Mouse (Mus musculus): ENCODE measurements around the gene Nup98. TPM values are rescaled to one million over a fixed set of nuclear protein-coding genes. Genes with fewer than 3 reads are reported as not detected.

The Nup98 gene
- polyA plus RNA-seq, 1 experiment from 2014 or later, result 27.2 TPM

DNA sequence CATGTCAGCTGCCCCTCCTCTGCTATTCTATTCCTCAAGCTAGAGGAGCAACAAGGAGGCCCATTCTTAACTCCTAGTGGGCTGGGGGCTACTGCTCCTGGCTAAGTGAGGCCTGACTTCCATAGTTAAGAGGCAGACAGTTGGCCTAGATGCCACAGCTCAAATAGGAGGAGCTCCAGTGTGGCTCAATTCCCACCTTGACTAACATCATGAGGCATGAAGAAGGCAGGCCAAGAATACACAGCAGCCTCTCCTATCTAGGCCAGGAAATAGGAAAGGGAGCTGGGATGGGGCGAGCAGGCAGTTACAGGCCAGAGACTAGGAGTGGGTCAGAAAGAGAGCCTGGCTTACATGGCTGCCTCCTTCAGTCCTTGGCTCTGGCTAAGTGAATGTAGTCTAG lies 101.8 kb downstream of the Nup98 start:
- Histone ChIP-seq H3K4me2 (no peak overlapping the region), H3K27ac (no peak overlapping the region), H3K27me3 (no peaks in the 10 kb centered on the region), H3K4me1 (peaks cover 6% of the 10 kb centered on the region; the same call in 1 of the 2 replicates), H3K36me3 (ENCODE audit: poor library complexity, severe bottlenecking) (no peaks in the 10 kb centered on the region), H3K9ac (no peak overlapping the region), H3K9me3 (replicated peaks) (no peaks in the 10 kb centered on the region), H3K4me3 (no peak overlapping the region)
- ATAC-seq, result no peak
- 91% methylated on average over 1 of the region's 1 CpGs for WGBS

DNA sequence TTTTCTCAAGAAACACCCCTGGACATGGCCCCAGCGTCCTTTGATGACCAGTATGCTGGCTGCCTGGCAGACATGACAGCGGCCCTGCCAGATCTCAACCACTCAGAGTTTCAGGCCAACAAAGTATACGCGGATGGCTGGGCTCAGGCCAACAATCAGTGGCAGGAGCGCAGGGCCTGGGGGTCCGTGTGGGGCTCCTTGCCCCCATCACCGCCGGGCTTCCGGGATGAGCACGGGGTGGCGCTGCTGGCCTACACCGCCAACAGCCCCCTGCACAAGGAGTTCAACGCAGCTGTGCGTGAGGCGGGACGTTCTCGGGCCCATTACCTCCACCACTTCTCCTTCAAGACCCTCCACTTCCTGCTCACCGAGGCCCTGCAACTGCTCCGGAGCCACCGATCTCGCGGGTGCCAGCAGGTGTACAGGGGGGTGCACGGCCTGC lies 103.3 kb downstream of the Nup98 start:
- H3K36me3 ChIP-seq (ENCODE audit: poor library complexity, severe bottlenecking), result no peaks in the 10 kb centered on the region
- no peaks in the 10 kb centered on the region for H3K9me3 ChIP-seq (replicated peaks)
- no peak for ATAC-seq
- peaks cover 6% of the 10 kb centered on the region; the same call in 1 of the 2 replicates for H3K4me1 ChIP-seq
- H3K4me3 ChIP-seq, result peak overlapping the region; percentile 21
- 26% methylated on average over 23 of the region's 23 CpGs for WGBS
- H3K4me2 ChIP-seq, result peak overlapping the region; percentile 56
- H3K9ac ChIP-seq, result peak overlapping the region; percentile 36; the same call in 1 of the 2 replicates
- H3K27me3 ChIP-seq, result no peaks in the 10 kb centered on the region
- H3K27ac ChIP-seq, result no peak overlapping the region

DNA sequence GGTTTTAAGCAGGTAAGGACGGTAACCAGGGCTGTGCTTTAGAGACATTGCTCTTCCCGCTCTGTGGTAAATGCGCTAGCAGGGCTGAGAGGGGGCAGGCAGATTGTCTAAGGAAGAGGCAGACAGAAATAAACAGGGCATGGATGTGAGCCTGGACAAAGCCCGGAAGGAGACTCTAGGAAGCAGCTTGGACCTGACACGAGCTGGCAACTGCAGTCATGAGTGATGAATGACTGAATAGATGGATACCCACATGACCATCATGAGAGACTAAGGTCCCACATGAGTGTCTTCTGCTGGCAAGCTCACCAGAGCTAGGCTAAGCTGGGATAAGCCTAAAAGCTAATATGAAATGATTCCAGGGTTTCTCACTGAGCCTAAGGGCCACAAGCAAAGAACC lies 105.8 kb downstream of the Nup98 start:
- 78% methylated on average over 5 of the region's 5 CpGs for WGBS
- no peak for ATAC-seq
- no peak overlapping the region for H3K4me3 ChIP-seq
- H3K9me3 ChIP-seq (replicated peaks), result no peaks in the 10 kb centered on the region
- H3K4me2 ChIP-seq, result no peak overlapping the region
- H3K9ac ChIP-seq, result no peak overlapping the region
- peaks cover 21% of the 10 kb centered on the region for H3K4me1 ChIP-seq
- no peak overlapping the region for H3K27ac ChIP-seq
- no peaks in the 10 kb centered on the region for H3K36me3 ChIP-seq (ENCODE audit: poor library complexity, severe bottlenecking)
- H3K27me3 ChIP-seq, result 0 out of 2 replicates have a peak, but pooled peaks cover 5% of the 10 kb centered on the region

DNA sequence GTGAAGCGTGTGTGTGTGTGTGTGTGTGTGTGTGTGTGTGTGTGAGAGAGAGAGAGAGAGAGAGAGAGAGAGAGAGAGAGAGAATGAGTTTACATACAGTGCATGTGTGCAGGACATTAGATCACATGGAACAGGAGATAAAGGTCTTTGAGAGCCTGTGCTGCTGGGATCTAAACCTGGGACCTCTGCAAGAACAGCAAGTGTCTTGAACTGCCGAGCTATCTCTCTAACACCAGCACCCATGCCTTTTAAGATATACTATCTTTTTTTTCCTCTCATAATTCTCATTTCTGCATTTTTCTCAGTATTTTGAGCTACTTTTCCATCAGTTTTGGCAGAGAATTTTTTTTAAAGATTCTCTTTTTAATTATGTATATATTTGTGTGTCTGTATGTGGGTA lies 106.4 kb downstream of the Nup98 start:
- Histone ChIP-seq H3K27me3 (0 out of 2 replicates have a peak, but pooled peaks cover 8% of the 10 kb centered on the region), H3K4me3 (no peak overlapping the region), H3K9ac (no peak overlapping the region), H3K4me1 (peaks cover 21% of the 10 kb centered on the region), H3K27ac (no peak overlapping the region), H3K9me3 (replicated peaks) (no peaks in the 10 kb centered on the region), H3K36me3 (ENCODE audit: poor library complexity, severe bottlenecking) (no peaks in the 10 kb centered on the region), H3K4me2 (no peak overlapping the region)
- ATAC-seq, result no peak
- WGBS, result 85% methylated on average over 2 of the region's 2 CpGs

DNA sequence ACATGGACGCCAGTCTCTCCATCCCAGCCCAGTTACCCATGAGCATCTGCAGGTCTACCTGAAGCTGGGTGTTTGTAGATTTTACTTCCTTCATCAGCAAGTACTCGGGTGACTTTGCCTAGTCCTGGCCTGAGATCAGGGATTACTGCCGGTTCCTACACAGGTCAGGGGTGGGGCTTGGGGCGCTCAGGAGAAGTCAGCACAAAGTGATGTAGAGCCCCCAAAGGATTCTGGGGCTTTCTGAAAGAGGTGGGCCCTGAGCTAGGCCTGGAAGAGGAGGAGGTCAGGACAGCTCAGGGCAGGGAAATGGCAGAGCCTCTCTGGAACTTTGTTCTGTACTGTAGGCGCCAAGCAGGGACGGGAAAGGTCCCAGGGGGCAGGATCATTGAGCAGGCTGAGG lies 107.3 kb downstream of the Nup98 start:
- peaks cover 21% of the 10 kb centered on the region for H3K4me1 ChIP-seq
- H3K36me3 ChIP-seq (ENCODE audit: poor library complexity, severe bottlenecking), result no peaks in the 10 kb centered on the region
- no peak overlapping the region for H3K4me2 ChIP-seq
- no peak overlapping the region for H3K9ac ChIP-seq
- H3K9me3 ChIP-seq (replicated peaks), result no peaks in the 10 kb centered on the region
- H3K27me3 ChIP-seq, result 0 out of 2 replicates have a peak, but pooled peaks cover 8% of the 10 kb centered on the region
- no peak overlapping the region for H3K27ac ChIP-seq
- H3K4me3 ChIP-seq, result no peak overlapping the region
- 40% methylated on average over 6 of the region's 6 CpGs for WGBS
- no peak for ATAC-seq

DNA sequence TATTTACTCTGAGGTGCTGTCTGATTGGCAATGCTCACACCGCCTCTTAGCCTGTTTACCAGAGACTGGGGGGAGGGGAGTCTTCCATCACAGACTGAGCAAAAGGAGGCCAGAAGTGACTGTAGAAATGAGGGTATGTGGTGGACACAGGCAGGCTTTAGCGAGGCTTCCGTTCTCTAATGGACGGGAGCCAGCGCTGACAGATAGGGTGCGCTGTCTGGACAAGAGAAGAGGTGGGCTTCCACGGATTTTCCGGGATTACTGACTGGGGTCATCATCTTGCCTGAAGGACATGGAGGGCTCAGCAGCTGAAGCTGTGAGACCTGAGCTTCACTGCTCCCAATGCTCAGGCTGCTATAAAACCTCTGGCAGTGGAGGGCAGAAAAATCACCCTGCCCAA lies 107.7 kb downstream of the Nup98 start:
- no peak overlapping the region for H3K4me3 ChIP-seq
- 49% methylated on average over 8 of the region's 8 CpGs for WGBS
- peaks cover 21% of the 10 kb centered on the region for H3K4me1 ChIP-seq
- H3K9me3 ChIP-seq (replicated peaks), result no peaks in the 10 kb centered on the region
- 0 out of 2 replicates have a peak, but pooled peaks cover 8% of the 10 kb centered on the region for H3K27me3 ChIP-seq
- H3K4me2 ChIP-seq, result no peak overlapping the region
- no peak overlapping the region for H3K9ac ChIP-seq
- no peak for ATAC-seq
- H3K27ac ChIP-seq, result no peak overlapping the region
- H3K36me3 ChIP-seq (ENCODE audit: poor library complexity, severe bottlenecking), result no peaks in the 10 kb centered on the region

DNA sequence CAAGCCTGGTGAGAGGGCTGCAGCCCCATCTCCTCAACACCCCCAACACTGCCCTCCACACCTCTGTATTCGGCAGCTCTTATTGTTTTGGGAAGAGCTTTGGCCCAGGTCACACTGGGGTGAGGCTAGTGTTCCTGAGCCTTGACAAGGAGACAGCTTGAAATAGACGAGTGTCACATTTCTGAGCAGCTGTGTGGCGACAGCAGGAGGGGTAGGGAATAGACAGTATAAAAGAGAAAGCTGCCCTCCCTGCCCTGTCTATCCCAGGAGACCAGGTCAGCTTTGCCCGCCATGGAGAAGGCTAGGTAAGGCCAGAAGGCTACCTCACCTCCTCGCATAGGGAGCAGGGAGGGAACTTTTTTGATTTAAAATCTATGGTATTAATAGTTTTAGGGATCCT lies 108.5 kb downstream of the Nup98 start, which contains the start of gene Art1:
Gene Art1, plus strand, starts transcription at position 257 of the 400 bp plus-strand sequence.
- Histone ChIP-seq H3K4me2 (peak within 1 kb of the TSS; percentile 58; the same call in 1 of the 2 replicates), H3K27me3 (0 out of 2 replicates have a peak, but pooled peaks cover 8% of the 10 kb centered on the region), H3K4me1 (peaks cover 15% of the 10 kb centered on the region), H3K27ac (no peak within 1 kb of the TSS), H3K9ac (no peak within 1 kb of the TSS), H3K4me3 (no peak within 1 kb of the TSS), H3K36me3 (ENCODE audit: poor library complexity, severe bottlenecking) (no peaks in the 10 kb centered on the region), H3K9me3 (replicated peaks) (no peaks in the 10 kb centered on the region)
- WGBS, result 42% methylated on average over 5 of the region's 5 CpGs
- no peak for ATAC-seq

DNA sequence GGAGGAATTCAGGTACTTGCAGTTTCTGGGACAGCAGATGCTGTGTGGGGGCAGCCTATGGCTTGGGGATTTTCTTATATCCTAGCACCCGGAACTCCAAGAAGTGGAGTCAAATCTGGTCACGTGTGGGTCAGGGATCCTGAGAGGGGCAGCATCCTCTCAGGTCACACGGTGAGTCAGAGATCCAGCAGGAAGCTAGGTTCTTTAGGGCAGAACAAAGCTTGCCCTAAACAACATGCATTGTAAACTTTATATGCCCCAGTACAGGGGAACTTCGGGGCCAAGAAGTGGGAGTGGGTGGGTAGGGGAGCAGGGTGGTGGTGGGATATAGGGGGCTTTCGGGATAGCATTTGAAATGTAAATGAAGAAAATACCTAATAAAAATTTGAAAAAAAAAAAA lies 109.1 kb downstream of the Nup98 start:
- Histone ChIP-seq H3K27me3 (0 out of 2 replicates have a peak, but pooled peaks cover 8% of the 10 kb centered on the region), H3K4me1 (peaks cover 15% of the 10 kb centered on the region), H3K4me3 (no peak overlapping the region), H3K9me3 (replicated peaks) (no peaks in the 10 kb centered on the region), H3K4me2 (no peak overlapping the region), H3K36me3 (ENCODE audit: poor library complexity, severe bottlenecking) (no peaks in the 10 kb centered on the region), H3K27ac (no peak overlapping the region), H3K9ac (no peak overlapping the region)
- WGBS, result 66% methylated on average over 5 of the region's 5 CpGs
- no peak for ATAC-seq

DNA sequence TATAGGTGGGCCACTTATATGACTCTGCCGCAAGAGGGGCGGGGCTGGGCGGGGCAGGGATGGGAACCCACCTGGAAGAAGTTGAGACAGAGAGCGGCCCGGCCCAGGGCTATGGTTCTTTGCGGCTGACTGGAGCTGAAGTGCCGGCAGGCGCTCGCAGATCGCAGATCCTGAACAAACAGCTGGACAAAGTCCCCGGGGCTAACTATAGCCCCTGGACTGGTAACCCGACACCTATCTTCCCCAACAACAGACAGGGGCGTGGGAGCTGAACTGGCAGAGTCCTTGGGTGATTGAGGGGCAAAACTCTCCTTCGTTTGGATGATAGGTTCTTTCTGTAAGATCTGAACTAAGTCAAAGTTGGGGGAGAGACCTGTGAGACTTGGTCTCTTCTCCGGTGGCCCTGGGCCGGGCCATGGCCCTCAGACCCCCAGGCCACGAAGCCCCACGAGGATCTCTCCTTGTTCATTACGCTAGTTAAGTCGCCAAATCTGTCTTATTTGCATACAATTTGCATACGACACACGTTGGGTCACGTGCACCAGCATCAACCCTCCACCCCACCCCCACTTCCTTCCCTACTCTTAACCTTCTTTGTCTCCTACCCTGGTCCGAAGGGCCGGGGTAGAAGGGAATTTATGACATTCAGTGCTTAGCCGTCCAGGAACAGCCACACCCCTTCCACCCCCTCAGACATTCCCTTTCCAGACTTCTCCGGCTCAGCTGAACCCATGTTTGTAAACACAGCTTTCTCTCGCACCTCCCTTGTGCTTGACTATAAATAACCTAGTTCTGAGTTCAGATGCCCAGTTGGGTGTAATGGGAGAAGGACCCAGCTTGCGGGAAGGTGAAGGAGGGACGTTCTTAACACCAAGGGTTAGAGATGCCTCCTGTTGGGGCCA lies 110.0 kb downstream of the Nup98 start:
- H3K4me2 ChIP-seq, result peak overlapping the region; percentile 58
- H3K36me3 ChIP-seq (ENCODE audit: poor library complexity, severe bottlenecking), result peaks cover 3% of the 10 kb centered on the region; the same call in 1 of the 2 replicates
- H3K4me1 ChIP-seq, result peaks cover 15% of the 10 kb centered on the region
- 0 out of 2 replicates have a peak, but pooled peaks cover 8% of the 10 kb centered on the region for H3K27me3 ChIP-seq
- peak overlapping the region; percentile 28 for H3K4me3 ChIP-seq
- H3K9me3 ChIP-seq (replicated peaks), result no peaks in the 10 kb centered on the region
- 4% methylated on average over 30 of the region's 30 CpGs for WGBS
- peak overlapping the region; percentile 38; the same call in 1 of the 2 replicates for H3K9ac ChIP-seq
- peak; percentile 74 for ATAC-seq
- no peak overlapping the region for H3K27ac ChIP-seq

DNA sequence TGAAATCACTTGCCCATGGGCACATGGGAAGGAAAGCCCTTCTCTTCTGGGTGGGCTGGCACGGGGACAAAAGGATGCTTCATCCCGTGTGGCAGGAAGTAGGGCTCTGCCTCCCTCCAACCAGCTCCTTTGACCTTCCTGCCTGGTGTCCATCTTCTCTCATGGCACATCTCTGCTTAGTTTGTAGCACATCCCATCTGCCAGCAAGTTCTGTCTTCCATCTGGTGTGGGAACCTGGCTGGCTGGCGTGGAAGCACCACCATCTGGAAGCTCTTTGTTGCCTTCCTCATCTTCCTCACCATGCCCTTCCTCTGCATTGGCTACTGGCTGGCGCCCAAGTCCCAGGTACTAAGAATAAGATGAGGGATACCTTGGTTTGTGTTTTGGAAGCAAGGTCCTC lies 122.6 kb downstream of the Nup98 start:
- Histone ChIP-seq H3K9me3 (replicated peaks) (no peaks in the 10 kb centered on the region), H3K9ac (no peak overlapping the region), H3K27ac (no peak overlapping the region), H3K4me3 (no peak overlapping the region), H3K4me1 (no peaks in the 10 kb centered on the region), H3K36me3 (ENCODE audit: poor library complexity, severe bottlenecking) (peaks cover 63% of the 10 kb centered on the region), H3K4me2 (no peak overlapping the region), H3K27me3 (no peaks in the 10 kb centered on the region)
- ATAC-seq, result no peak
- WGBS, result 82% methylated on average over 4 of the region's 4 CpGs

DNA sequence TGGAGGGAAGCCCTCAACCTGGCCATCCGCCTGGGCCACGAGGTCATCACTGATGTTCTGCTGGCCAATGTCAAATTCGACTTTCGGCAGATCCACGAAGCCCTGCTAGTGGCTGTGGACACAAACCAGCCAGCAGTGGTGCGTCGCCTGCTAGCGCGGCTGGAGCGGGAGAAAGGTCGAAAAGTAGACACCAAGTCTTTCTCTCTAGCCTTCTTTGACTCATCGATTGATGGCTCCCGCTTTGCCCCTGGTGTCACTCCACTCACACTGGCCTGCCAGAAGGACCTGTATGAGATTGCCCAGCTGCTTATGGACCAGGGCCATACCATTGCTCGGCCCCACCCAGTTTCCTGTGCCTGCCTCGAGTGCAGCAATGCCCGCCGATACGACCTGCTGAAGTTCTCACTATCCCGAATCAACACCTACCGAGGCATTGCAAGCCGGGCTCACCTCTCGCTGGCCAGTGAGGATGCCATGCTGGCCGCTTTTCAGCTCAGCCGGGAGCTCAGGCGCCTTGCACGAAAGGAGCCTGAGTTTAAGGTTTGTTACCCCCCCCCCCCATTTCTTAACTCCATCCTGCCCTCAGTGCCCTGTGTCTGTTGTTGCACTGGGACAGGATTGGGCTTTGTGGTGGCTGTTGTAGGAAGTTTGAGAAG lies 125.8 kb downstream of the Nup98 start:
- no peak for ATAC-seq
- Histone ChIP-seq H3K9me3 (replicated peaks) (no peaks in the 10 kb centered on the region), H3K36me3 (ENCODE audit: poor library complexity, severe bottlenecking) (peaks cover 77% of the 10 kb centered on the region), H3K9ac (no peak overlapping the region), H3K27me3 (no peaks in the 10 kb centered on the region), H3K4me2 (no peak overlapping the region), H3K27ac (no peak overlapping the region), H3K4me3 (no peak overlapping the region), H3K4me1 (no peaks in the 10 kb centered on the region)
- WGBS, result 93% methylated on average over 26 of the region's 26 CpGs

DNA sequence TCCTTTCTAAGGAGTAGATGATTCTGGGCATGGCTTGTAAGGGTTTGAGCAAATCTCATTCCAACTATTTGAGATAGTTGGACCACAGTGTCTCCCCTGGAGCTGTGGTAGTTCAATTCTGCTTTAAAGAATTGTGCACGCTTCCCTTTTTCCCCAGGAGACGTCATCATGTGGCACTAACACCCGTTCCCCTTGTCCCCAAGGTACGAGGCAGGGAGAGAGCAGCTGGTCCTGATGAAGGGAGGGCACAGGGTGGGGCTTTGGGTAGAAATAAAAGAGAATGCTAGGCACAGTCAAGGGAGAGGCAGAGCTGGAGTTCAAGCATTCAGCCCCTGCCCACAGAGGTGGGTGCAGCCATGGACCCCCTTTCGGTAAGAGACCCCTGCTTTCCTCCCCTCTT lies 127.2 kb downstream of the Nup98 start, which contains the start of gene Trpc2:
Gene Trpc2, plus strand, starts transcription at position 301 of the 400 bp plus-strand sequence.
- no peak for ATAC-seq
- Histone ChIP-seq H3K4me2 (no peak within 1 kb of the TSS), H3K4me1 (no peaks in the 10 kb centered on the region), H3K9ac (no peak within 1 kb of the TSS), H3K27me3 (no peaks in the 10 kb centered on the region), H3K4me3 (no peak within 1 kb of the TSS), H3K9me3 (replicated peaks) (no peaks in the 10 kb centered on the region), H3K36me3 (ENCODE audit: poor library complexity, severe bottlenecking) (peaks cover 79% of the 10 kb centered on the region), H3K27ac (no peak within 1 kb of the TSS)
- WGBS, result 90% methylated on average over 5 of the region's 5 CpGs

Measured in forebrain, embryonic 13.5 days (tissue).